Mouse (Mus musculus) retina, embryonic 14.5 days (tissue): ENCODE measurements around the gene Tmem91.
"Not testable (repeated sequence)": the region's sequence is repeated elsewhere in the genome, so short reads cannot be mapped to it uniquely, and the experiment has no call there.

Experiments used
- DNase-seq: peaks from one replicate; pipeline ENCODE4 v3.0.0-alpha.2; 2015; ENCODE audit warnings: low spot score

The Tmem91 gene

DNA sequence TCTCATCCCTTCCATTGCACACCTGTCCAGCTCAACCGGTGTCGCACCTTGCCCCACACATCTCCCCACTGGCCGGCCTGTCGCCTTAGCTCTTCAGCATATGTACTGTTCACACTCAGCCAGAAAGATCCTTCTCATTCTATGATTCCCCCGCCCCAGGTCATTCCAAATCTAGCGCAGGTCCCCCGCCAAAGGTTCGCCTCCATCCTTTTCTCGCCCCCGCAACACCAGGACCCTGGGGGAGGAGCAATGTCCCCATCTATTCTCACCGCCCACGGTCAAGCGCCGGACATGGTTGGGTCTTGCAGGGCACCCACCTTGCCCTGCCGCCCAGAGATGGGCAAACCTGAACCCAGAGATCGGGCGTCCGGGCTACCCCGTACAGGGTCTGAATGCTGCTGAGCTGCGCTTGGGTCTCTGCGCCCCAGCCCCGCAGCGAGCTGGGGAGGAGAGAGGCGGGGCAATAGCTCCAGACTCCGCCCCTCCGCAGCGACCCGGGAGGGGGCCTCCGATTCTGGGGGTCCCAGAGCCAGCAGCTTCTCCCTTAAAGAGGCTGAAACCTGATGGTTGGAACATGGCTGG is at the start of gene Tmem91:
TSS of gene Tmem91 (minus strand) at position 448 of the 582 bp plus-strand sequence.
- no peak for DNase-seq

DNA sequence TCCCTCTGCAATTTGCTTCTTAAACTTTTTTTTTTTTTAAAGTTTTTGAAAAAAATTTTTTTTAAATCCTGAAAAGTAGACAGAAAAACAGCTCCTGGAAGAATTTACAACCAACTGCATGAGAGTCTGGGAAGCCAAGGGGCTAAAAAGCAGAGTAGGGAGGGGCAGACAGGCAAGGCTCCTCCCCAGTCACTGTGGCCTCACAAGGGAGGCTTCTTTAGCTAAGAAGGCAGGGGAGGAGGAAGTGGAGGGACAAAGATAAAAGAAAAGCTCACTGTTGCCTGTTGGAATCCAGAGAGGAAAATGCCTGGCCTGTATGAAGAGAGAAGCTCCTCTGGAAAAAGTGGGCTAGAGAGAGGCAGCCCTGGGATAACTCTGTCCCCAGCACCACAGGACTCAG is 46.8 kb upstream of the Tmem91 start:
- DNase-seq = not testable (repeated sequence)

DNA sequence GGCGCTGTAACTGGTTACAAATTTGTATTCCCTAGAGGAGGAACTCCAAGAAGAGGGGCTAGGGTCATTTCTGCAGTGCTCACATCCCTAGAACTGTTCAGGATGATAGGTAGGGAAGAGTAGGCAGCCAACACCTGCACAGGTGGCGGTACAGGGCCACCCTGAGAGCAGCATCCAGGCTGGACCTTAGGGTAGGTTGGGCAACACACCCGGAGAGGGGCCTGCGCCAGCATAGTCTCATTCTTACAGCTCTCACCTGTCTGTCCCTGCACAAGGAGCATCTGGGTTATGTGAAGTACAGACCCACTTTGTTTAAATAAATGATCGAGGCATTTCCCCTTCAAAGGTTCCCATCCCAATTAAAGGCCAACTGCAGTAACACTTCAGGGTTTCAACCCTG is 45.8 kb upstream of the Tmem91 start:
- no peak for DNase-seq

DNA sequence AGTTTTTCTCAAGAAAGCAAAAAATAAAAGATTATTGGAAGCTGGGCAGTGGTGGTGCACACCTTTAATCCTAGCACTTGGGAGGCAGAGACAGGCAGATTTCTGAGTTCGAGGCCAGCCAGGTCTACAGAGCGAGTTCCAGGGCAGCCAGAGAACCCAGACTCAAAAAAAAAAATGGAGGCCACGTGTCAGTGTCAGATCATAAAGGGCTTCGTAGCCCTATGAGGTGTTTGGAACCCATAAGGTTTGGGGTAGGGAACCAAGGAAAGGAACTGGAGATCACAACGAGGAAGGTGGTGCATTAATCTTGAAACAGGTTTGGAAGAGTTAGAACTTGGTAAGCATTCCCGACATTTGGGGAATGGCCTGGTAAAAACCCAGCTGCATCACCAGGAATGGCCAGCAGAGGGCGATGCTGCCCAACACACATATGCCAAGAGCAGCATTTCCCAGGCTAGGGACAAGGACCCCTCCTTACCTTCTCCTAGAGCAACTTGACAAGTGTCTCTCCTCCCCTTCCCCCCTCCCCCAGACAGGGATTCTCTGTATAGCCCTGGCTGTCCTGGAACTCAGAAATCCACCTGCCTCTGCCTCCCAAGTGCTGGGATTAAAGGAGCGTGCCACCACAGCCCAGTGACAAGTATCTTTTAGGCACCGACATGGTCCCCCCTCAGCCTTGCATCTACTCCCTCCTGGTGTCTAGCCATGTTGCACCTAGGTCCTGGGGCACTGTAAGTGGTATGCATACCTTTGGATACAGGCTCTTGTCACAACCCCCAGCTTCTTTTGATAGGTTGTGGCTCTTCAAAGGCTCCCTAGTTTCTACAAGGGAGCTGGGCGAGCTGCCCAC is 45.0 kb upstream of the Tmem91 start:
- DNase-seq = peak; percentile 91

DNA sequence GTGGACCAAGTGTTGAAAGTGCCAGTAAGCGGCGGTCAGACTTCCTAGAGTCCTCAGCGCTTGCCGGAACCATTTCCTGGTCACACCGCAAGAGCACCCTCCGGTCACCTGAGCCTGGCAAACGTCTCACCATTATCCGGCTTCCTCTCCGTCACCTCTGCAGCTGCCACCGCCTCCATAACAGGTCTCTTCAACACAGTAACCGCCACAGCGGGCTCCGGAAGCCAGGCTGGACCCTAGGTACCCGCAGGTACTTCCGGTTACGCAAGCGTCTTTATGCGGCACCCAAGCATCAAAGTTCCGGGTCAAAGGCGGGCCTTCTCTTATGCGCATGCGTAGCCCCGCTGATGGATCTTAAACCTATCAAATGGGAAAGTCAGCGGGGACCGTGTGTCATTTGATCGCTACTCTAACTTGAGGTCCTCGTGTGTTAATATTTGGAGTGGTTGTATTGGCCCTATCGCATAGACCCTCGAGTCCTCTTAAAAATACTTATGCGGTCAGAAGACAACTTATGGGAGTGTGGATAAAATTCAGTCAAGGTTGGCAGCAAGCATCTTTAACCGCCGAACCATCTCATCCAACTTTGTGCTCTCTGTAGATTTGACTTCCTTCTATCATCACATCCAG is 43.9 kb upstream of the Tmem91 start, which contains the start of gene Ccdc97:
TSS of gene Ccdc97 (minus strand) at position 301 of the 630 bp plus-strand sequence.
- peak; percentile 97 for DNase-seq

DNA sequence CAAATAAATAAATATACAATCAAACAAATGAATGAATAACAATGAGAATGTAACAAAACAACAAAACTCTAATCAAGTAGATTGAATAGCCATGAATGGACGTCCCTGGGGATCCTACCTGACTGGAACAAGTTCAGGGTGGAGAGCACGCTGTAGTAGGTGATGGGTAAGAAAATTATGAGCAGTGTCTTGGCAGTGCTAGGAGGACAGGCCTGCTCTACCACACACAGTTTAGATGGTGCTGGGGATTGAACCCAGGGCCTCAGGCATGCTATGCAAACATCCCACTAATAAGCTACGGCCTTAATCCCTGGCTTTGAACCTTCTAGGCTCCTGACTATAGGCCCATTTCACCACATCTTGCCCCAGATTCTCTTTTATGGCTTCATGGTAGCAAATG is 42.5 kb upstream of the Tmem91 start:
- no peak for DNase-seq

DNA sequence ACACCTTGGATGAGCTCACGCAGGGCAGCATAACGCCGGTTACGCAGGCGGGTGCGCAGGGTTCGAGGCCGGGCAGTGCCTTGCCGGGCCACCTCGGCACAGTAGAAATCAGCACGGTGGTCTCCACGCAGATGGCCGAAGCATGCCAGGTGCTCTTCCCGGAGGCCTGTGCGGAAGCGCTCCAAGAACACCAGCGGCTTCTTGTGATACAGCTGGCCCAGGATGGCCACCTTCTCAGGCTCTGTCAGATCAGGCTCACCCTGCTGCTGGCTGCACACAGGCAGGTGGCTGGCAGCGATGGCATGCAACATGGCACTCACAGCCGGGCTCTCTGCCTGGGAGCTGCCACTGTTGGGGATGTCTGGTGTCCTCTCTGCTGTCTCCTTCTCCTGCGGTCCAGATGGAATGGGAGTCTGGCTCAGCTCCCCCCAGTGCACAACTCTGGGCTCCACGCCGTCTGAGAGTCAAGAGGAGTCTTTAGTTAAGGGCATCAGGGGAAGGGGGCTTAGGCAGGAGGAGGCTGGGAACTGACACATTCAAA is 40.8 kb upstream of the Tmem91 start:
- DNase-seq = no peak

DNA sequence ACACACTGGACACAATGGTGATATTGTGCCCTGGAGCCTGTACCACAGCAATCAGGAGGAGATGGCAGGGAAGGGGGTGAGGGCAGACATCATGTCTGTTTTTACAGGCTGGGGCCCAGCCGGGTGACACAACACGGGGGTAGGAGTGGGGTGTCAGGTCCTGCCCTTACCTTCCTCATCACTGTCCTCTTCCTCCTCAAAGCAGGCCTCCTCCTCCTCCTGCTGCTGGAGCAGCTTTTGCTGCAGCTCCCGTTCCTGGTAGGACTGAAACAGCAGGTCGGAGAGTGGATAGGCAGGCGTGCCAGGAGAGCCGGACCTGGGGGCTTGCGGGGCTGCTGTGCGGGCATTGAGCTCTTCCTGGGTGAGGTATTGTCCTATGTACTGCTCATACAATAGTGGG is 39.6 kb upstream of the Tmem91 start:
- no peak for DNase-seq

DNA sequence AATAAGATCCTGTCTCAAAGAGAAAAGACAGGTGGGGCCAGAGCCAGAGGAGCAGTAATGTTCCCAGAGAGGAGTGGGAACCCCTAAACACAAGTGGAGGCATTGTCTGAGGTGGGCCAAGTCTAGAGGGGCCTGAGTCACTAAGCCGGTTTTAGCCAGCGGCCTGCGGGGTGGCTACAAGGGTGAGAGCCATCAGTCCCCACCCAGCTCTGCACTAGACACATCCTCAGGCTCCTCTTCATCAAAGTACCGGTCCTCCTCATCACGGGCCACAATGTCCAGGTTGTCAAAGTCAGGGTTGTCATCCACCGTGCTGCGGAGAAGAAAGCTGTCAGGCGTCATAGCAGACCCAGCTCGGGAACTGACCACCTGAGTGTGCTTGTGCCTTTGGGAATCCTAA is 37.8 kb upstream of the Tmem91 start:
- no peak for DNase-seq

DNA sequence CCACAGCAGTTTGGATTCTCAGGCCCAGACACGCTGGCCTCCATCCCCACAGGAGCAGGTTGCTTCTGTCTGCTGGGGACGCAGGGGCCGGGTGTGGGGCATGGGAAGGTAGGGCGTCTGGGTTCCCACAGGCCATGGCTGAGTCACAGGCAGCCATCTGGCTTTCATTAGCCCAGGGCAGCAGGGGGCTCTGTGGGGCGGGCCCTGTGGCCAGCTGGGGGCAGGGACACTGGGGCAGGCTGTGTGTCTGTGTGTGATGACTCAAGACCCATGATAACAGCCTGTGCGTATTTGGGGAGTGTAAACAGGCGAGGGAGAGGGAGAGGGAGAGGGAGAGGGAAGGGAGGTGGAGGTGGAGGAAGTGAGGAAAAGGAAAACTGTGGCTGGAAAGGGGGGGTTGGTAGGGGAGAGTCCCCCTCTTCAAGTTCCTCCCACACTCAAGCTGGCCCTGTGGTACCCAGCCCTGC is 36.8 kb upstream of the Tmem91 start:
- no peak for DNase-seq

DNA sequence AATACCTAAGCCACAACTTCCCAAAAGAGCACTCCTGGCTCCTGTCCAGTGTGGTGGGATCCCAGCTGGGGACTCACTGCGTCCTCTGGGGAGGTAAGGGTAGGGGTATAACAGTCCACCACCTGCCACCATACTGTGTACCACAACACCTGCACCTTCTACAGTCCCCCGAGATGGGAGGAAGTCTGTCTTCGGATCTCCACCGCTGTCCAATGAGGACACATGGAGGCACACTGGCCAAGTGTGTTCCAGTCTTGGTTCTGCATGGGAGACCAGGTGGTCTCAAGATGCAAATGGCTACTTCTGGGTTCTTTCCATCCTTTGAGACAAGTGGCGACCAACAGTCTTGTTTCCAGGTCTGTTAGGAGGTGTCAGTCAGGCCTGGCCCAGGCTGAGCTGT is 36.2 kb upstream of the Tmem91 start:
- no peak for DNase-seq

DNA sequence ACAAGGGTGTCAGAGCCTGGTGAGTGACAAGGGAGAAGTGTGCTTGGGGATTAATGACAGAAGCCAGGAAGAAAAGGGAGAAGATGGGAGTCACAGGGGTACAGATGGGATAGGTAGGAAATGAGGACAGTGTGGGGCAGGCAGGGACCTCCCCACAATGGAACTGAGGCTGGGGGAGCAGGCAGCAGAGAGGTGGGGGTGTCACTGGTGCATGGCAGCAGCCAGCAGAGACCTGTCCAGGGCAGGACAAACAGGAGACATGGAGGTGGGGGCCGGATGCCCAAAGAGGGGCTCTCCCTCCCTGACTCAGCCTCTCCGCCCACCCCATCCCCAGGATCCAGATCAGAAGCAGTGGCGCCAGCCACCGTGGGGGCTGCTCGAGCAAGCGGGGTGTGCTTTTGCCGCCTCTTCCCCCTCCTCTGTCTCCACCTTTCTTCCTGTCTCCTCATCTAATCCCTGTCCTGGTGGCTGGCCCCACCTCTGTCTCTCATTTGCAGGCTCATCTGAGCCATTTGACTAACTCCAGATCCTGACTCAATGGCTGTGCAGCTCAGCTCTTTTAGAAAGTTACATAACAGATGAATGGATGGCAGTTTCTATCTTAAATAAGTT is 35.7 kb upstream of the Tmem91 start:
- DNase-seq = no peak

DNA sequence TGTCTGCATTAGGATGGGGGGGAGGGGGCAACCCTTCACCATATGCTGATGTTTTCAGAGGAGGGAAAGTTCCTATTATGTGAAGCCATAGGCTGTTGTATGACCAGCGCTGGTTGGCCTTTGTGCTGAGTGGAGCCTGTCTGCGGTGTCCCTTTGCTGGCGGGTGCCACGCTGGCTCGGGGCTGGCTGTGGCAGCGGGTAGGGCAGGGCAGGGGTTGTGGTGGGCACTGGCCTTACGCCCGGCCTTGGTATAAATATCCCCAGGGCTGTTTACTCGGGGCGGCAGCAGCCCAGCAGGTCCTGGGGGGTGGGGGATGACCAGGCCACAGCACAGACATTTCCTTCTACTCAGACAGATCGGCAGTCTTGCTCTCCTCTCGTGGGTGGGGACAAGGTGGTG is 35.0 kb upstream of the Tmem91 start:
- no peak for DNase-seq

DNA sequence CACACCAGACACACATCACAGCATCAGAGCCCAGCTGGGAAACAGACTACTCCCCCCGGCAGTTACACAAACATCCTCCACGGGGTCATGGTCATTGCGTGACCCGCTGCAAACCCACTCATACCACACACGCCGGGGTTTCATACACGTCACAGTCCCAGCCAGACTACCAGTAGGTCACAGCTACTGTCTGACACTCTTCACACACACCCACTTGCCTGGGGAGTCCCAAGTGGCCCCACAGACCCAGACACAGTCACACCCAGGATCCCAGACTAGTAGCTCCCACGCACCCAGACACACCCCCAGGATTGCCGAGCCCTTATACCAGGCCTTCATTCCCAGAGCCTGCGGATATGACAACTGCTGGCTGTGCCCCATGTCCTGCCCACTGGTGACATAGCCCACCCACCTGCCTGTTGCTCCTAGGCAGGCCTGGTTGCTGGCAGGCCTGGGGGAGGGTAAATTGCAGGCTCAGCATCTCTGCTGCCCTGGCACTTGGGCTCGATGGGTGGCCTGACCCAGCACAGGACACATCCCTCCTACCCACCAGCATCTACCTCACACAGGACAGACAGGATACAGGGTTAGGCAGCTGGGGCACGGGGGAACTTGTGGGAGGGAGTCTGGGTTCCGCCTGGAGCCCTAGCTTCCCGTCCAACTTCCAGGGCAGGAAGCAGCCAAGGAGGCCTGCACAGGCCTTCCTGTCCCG is 32.8 kb upstream of the Tmem91 start:
- DNase-seq = no peak

DNA sequence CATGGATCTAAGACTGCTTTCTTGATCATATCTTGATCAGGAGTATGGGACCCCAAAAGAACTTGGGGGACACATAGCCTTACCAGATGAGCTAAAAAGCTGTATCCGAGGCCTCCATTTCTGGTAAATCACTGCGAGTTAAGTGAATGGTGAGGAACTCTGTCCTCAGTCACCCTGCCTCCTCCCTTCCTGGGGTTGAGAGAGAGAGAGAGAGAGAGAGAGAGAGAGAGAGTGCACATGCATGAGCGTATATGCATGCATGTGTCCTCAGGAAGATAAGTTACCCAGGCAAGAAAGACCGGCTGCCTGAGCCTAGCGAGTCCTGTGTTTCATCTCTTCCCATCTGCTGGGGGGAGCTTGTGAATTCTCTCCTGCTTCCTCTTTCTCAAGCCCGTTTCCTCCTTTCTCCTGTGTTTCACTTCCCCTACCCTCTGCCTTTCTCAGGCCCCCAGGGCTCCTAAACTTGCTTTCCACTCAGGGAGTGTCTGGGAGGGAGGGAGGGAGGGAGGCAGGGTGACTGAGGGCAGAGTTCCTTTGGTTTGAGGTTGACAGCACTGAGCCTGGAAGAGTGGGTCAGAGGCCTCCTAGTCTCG is 31.7 kb upstream of the Tmem91 start:
- no peak for DNase-seq

DNA sequence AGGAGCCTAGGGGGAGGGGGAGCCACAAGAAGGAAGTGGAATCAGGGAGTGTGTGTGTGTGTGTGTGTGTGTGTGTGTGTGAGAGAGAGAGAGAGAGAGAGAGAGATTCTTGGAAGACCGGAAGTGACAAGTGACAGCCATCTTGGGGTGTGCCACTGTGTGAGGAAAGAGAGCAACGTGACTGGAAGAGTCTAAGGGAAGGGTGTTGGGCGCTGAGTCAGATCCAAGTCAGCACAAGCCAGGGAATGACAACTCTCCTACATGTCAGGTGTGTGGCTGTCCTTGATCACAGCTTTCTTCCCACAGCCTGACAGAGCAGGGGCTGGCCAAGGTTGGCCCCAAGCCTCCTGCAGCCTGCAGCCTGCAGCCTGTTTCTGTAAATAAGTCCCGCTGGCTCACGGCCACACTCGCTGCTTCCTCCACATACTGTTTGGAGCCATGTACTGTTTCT is 30.9 kb upstream of the Tmem91 start:
- no peak for DNase-seq

DNA sequence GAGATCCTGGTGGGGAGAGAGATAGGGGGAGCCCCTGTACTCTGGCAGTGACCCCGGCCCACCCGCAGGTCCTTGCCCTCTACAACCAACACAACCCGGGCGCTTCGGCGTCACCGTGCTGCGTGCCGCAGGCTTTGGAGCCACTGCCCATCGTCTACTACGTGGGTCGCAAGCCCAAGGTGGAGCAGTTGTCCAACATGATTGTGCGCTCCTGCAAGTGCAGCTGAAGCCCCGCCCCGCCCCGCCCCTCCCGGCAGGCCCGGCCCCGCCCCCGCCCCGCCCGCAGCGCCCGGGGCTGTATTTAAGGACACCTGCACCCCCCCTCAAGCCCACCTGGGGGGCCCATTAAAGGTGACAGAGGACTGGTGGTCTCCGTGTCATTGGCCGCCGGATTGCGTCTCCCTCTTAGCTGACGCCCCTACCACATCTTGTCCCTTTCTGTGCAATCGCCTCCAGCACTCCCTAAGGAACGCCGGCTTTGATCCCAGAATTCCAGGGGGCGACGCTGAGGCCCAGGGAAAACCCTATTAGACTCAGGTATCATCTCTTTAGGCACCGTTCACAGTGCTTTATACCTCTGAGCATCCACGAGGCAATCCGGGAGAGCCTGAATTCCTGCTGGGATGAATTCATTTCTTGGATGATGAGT is 29.9 kb upstream of the Tmem91 start:
- no peak for DNase-seq

DNA sequence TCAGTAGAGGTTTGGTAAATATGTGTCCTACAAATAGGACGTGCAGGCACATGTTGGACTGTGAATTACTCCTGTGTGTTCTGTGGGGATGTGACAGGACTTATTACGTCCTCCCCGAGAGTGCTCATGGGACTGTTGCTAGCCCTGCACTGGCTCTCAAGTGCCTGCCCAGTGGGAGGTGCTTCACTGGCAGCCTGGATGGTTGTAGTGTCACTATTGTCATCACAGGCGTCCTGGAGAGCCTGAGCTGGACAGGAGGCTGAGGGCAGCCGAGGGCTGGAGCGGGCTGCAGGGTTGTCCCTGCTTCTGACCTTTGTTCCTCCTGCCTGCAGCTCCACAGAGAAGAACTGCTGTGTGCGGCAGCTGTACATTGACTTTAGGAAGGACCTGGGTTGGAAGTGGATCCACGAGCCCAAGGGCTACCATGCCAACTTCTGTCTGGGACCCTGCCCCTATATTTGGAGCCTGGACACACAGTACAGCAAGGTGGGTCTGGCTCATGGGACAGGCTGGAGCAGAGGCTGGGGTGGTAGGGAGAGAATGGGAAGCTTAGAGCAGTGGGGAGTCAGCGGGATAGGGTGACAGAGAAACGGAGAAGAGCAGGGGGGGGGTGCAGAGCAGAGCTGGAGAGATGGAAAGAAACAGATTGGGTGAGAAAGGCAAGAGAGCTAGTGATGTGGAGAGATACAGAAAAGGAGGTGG is 29.0 kb upstream of the Tmem91 start:
- DNase-seq = no peak

DNA sequence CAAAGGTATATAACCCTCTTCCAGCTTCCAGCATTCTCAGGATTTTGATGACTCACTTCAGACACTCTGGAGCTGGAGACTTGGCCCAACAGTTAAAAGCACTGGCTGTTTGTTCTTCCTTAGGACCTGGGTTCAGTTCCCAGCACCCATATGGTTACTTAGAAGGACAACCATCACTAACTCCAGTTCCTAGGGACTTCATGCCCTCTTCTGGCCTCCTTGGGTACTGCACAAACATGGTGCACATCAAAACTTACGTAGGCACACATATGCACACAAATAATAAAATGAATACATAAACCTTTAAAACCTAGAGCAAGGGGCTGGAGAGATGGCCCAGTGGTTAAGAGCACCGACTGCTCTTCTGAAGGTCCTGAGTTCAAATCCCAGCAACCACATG is 27.4 kb upstream of the Tmem91 start:
- no peak for DNase-seq

DNA sequence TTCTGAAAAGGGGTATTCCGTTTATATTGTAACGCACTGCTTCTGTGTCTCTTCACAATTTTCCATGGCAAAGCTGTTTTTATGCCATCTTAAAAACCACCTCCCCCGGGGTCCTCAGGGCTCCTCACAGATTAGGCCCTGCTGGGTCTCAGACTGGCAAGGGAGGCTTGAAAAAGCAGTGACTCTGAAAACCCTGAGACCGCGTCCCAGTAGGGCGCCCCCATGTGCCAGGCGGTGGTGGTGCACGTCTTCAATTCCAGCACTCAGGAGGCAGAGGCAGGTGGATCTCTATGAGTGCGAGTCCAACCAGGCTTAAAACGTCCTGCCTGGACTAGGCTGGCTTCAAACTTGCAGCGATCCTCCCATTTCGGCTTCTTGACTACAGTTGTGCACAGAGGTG is 25.8 kb upstream of the Tmem91 start:
- DNase-seq = no peak
